Mouse (Mus musculus): ENCODE data around the gene Cenpm. TPM values are rescaled to one million over a fixed set of nuclear protein-coding genes. Genes with fewer than 3 reads are reported as not detected.

The Cenpm gene
- total and polyA plus RNA-seq, 3 experiments, result 13.7 to 103 (median 70.7) TPM

DNA sequence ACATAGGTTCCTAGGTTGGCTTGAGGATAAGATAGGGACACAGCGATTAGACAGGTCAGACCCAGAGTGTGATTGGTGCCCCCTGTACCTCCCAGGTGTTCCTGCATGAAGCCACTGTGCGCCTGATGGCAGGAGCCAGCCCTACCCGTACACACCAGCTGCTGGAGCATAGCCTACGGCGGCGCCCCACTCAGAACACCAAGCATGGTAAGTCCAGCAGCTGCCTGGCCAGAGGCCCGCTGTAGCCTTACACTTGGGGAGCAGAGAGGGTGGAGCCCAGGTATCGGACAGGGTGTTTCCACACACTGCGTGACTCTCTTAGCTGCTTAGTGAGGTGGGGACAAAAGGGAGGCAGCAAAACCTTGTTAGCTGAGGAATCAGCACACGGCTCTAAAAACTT, 41.5 kb downstream of the Cenpm start:
- Histone ChIP-seq H3K27me3 (ENCODE audit: insufficient read depth, low read length) (no peaks in the 10 kb centered on the region), H3K4me1 (ENCODE audit: insufficient read depth, low read depth, low read length) (peaks cover 4% of the 10 kb centered on the region; the same call in 1 of the 2 replicates), H3K4me3 (ENCODE audit: low read depth, low read length) (no peak overlapping the region), H3K9me3 (replicated peaks) (peaks cover 12% of the 10 kb centered on the region), H3K36me3 (replicated peaks) (peaks cover 99% of the 10 kb centered on the region)
- ATAC-seq (ENCODE audit: extremely low read depth, insufficient number of reproducible peaks, low FRiP score, poor library complexity, severe bottlenecking), result no peak
- no peak for DNase-seq (ENCODE audit: low spot score)
- no peak for TF ChIP-seq CTCF (IDR thresholded peaks at IDR 0.05; ENCODE audit: low read depth, low read length)
- no peak for TF ChIP-seq POLR2AphosphoS5 (IDR thresholded peaks at IDR 0.05; ENCODE audit: insufficient replicate concordance, low read depth, low read length)
- no peak for TF ChIP-seq GATA1 (IDR thresholded peaks at IDR 0.05; ENCODE audit: borderline replicate concordance, low read length)
- no peak for TF ChIP-seq GATA2 (IDR thresholded peaks at IDR 0.05; ENCODE audit: borderline replicate concordance, low read depth, low read length)
- no peak for TF ChIP-seq TAL1 (conservative IDR thresholded peaks at IDR 0.05; ENCODE audit: low read depth, low read length)

DNA sequence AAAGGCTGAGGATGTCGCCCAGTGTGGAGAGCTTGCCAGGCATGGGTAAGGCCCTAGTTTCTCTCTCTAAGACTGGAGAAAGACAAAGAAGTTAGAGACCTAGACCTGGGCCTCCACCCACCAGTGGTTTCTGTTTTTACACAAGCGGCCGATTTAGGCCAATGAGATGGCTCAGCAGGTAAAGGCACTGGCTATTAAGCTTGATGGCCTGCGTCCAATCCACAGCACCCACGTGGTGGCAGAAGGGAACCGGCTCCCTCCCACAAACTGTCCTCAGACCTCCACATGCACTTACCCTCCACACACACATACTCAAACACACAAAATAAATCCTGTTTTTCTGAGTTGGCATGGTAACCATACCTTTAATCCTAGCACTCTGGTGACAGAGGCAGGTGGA, 42.5 kb downstream of the Cenpm start:
- H3K9me3 ChIP-seq (replicated peaks), result peaks cover 8% of the 10 kb centered on the region
- peaks cover 4% of the 10 kb centered on the region; the same call in 1 of the 2 replicates for H3K4me1 ChIP-seq (ENCODE audit: insufficient read depth, low read depth, low read length)
- peaks cover 99% of the 10 kb centered on the region for H3K36me3 ChIP-seq (replicated peaks)
- TF ChIP-seq CTCF (IDR thresholded peaks at IDR 0.05; ENCODE audit: low read depth, low read length), result no peak
- no peak for TF ChIP-seq TAL1 (conservative IDR thresholded peaks at IDR 0.05; ENCODE audit: low read depth, low read length)
- no peak for TF ChIP-seq POLR2AphosphoS5 (IDR thresholded peaks at IDR 0.05; ENCODE audit: insufficient replicate concordance, low read depth, low read length)
- TF ChIP-seq GATA1 (IDR thresholded peaks at IDR 0.05; ENCODE audit: borderline replicate concordance, low read length), result no peak
- no peak for TF ChIP-seq GATA2 (IDR thresholded peaks at IDR 0.05; ENCODE audit: borderline replicate concordance, low read depth, low read length)
- H3K27me3 ChIP-seq (ENCODE audit: insufficient read depth, low read length), result no peaks in the 10 kb centered on the region; the same call in 1 of the 2 replicates
- DNase-seq (ENCODE audit: low spot score), result no peak
- no peak for ATAC-seq (ENCODE audit: extremely low read depth, insufficient number of reproducible peaks, low FRiP score, poor library complexity, severe bottlenecking)
- H3K4me3 ChIP-seq (ENCODE audit: low read depth, low read length), result no peak overlapping the region

DNA sequence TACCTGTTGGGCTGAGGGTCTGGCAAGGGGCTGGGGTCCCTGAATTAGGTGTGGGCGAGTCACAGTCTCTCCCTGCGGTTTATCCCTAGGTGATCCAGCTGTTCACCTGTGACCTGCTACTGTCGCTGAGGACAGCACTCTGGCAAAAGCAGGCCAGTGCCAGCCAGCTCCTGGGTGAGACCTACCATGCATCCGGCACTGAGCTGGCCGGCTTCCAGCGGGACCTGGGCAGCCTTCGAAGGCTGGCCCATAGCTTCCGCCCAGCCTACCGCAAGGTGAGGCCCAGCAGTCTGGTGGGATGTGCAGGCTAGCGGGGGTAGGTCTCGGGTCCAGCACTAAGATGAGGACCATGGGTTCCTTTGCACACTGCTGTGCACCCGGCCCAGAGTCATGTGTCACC, 45.0 kb downstream of the Cenpm start:
- Histone ChIP-seq H3K36me3 (replicated peaks) (peaks cover 99% of the 10 kb centered on the region), H3K27me3 (ENCODE audit: insufficient read depth, low read length) (no peaks in the 10 kb centered on the region; the same call in 1 of the 2 replicates), H3K4me3 (ENCODE audit: low read depth, low read length) (no peak overlapping the region), H3K9me3 (replicated peaks) (no peaks in the 10 kb centered on the region), H3K4me1 (ENCODE audit: insufficient read depth, low read depth, low read length) (peaks cover 4% of the 10 kb centered on the region; the same call in 1 of the 2 replicates)
- no peak for ATAC-seq (ENCODE audit: extremely low read depth, insufficient number of reproducible peaks, low FRiP score, poor library complexity, severe bottlenecking)
- no peak for DNase-seq (ENCODE audit: low spot score)
- TF ChIP-seq CTCF (IDR thresholded peaks at IDR 0.05; ENCODE audit: low read depth, low read length) (no peak), TAL1 (conservative IDR thresholded peaks at IDR 0.05; ENCODE audit: low read depth, low read length) (no peak), POLR2AphosphoS5 (IDR thresholded peaks at IDR 0.05; ENCODE audit: insufficient replicate concordance, low read depth, low read length) (no peak), GATA1 (IDR thresholded peaks at IDR 0.05; ENCODE audit: borderline replicate concordance, low read length) (no peak), GATA2 (IDR thresholded peaks at IDR 0.05; ENCODE audit: borderline replicate concordance, low read depth, low read length) (no peak)

DNA sequence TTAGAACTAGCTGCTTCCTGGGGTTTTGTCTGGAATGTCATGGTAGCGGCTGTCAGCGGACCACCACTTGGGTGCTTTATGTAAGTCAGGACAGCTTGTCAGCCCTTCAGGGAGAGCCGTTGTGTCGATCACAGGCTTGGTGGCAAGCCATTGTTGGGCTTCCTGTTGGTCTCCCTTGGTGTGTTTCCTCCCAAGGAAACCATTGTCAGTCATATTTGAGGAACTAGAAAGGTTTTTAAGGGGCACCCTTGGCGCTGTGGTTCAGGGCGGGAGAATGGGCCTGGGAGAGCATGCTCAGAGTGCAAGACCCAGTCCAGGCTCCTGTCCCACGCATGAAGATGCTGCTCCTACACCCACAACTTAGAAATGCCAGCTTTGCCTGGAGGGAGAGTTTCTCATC, 46.2 kb downstream of the Cenpm start:
- no peak for ATAC-seq (ENCODE audit: extremely low read depth, insufficient number of reproducible peaks, low FRiP score, poor library complexity, severe bottlenecking)

DNA sequence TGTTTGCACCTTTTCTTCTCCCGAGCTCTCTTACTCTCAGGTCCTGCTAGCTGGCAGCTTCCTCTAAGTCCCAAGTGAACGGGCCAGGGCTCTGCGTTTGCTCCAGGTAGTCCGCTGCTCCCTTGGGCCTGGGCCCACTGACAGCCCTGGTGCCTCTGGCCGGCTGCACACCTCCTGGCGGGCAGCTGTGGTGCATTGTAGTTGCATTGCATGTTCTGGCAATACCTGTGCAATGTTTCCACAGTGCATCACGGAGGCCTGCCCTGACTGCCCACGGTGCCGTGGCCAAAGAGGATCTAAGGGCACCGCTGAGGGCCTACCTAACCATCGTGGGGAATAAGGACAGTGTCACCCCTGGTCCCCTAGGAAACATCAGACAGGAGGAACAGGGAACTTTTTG, 46.6 kb downstream of the Cenpm start:
- Histone ChIP-seq H3K4me1 (ENCODE audit: insufficient read depth, low read depth, low read length) (peaks cover 4% of the 10 kb centered on the region; the same call in 1 of the 2 replicates), H3K36me3 (replicated peaks) (peaks cover 99% of the 10 kb centered on the region), H3K27me3 (ENCODE audit: insufficient read depth, low read length) (no peaks in the 10 kb centered on the region; the same call in 1 of the 2 replicates), H3K4me3 (ENCODE audit: low read depth, low read length) (no peak overlapping the region), H3K9me3 (replicated peaks) (no peaks in the 10 kb centered on the region)
- no peak for TF ChIP-seq CTCF (IDR thresholded peaks at IDR 0.05; ENCODE audit: low read depth, low read length)
- ATAC-seq (ENCODE audit: extremely low read depth, insufficient number of reproducible peaks, low FRiP score, poor library complexity, severe bottlenecking) (no peak), DNase-seq (ENCODE audit: low spot score) (no peak)

More for the DNA sequence above, 46.2 kb downstream of the Cenpm start:
- Histone ChIP-seq H3K4me1 (ENCODE audit: insufficient read depth, low read depth, low read length) (peaks cover 4% of the 10 kb centered on the region; the same call in 1 of the 2 replicates), H3K9me3 (replicated peaks) (no peaks in the 10 kb centered on the region), H3K36me3 (replicated peaks) (peaks cover 99% of the 10 kb centered on the region), H3K27me3 (ENCODE audit: insufficient read depth, low read length) (no peaks in the 10 kb centered on the region; the same call in 1 of the 2 replicates), H3K4me3 (ENCODE audit: low read depth, low read length) (no peak overlapping the region)
- no peak for TF ChIP-seq TAL1 (conservative IDR thresholded peaks at IDR 0.05; ENCODE audit: low read depth, low read length)
- TF ChIP-seq GATA2 (IDR thresholded peaks at IDR 0.05; ENCODE audit: borderline replicate concordance, low read depth, low read length), result no peak
- TF ChIP-seq CTCF (IDR thresholded peaks at IDR 0.05; ENCODE audit: low read depth, low read length), result no peak
- no peak for TF ChIP-seq POLR2AphosphoS5 (IDR thresholded peaks at IDR 0.05; ENCODE audit: insufficient replicate concordance, low read depth, low read length)
- no peak for TF ChIP-seq GATA1 (IDR thresholded peaks at IDR 0.05; ENCODE audit: borderline replicate concordance, low read length)
- no peak for DNase-seq (ENCODE audit: low spot score)

DNA sequence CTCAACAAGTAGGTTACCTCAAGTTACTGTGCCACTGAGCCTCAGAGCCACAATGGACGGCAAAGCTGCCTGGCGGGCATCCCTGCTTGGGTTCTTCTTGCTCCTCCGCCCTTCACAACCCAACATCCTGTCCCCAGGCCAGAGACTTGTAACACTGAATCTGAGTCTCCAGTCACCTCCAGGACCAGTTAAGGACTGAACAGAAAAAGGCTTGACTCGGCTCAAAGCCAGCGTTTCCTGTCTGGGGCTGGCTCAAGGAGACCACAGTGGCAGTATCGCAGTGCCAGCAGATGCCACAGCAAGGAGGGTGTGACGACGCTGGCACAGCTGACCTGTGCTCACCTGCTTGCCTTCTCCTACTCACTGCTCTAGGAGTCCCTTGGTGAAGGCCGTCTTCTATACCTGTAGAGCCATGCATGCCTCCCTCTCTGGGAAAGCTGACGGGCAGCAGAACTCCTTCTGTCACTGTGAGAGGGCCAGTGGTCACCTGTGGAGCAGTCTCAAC, 47.2 kb downstream of the Cenpm start:
- Histone ChIP-seq H3K4me3 (ENCODE audit: low read depth, low read length) (no peak overlapping the region), H3K9me3 (replicated peaks) (no peaks in the 10 kb centered on the region), H3K27me3 (ENCODE audit: insufficient read depth, low read length) (no peaks in the 10 kb centered on the region; the same call in 1 of the 2 replicates), H3K4me1 (ENCODE audit: insufficient read depth, low read depth, low read length) (peaks cover 4% of the 10 kb centered on the region; the same call in 1 of the 2 replicates), H3K36me3 (replicated peaks) (peaks cover 99% of the 10 kb centered on the region)
- ATAC-seq (ENCODE audit: extremely low read depth, insufficient number of reproducible peaks, low FRiP score, poor library complexity, severe bottlenecking) (no peak), DNase-seq (ENCODE audit: low spot score) (no peak)
- TF ChIP-seq GATA1 (IDR thresholded peaks at IDR 0.05; ENCODE audit: borderline replicate concordance, low read length) (no peak), CTCF (IDR thresholded peaks at IDR 0.05; ENCODE audit: low read depth, low read length) (no peak), POLR2AphosphoS5 (IDR thresholded peaks at IDR 0.05; ENCODE audit: insufficient replicate concordance, low read depth, low read length) (no peak), TAL1 (conservative IDR thresholded peaks at IDR 0.05; ENCODE audit: low read depth, low read length) (no peak), GATA2 (IDR thresholded peaks at IDR 0.05; ENCODE audit: borderline replicate concordance, low read depth, low read length) (no peak)

Measured in G1E (cell line).